Mouse (Mus musculus) MEL (cell line): ENCODE results near the gene Smarcd2. TPM values are rescaled to one million over a fixed set of nuclear protein-coding genes. Genes with fewer than 3 reads are reported as not detected.

Source experiments
- DNase-seq: peaks from one replicate; pipeline ENCODE4 v3.0.0; 2011; ENCODE audit warnings: low read depth, low spot score
- H3K27ac ChIP-seq: 2 replicates; pipeline ENCODE4 v1.5.1; 2012; ENCODE audit warnings: low read depth, mild to moderate bottlenecking, control low read depth, low read length, moderate library complexity; ENCODE audit not compliant: control insufficient read depth
- H3K27me3 ChIP-seq, 2 experiments: fragments of 150-350 bp in 1 of 2; sonication (generic) in 1 of 2; 2 replicates each; pipeline ENCODE4 v1.6.1; 2012; ENCODE audit warnings: low read length in 2 of 2, mild to moderate bottlenecking in 2 of 2, improper control_type of control experiment in 1 of 2, moderate library complexity in 1 of 2; ENCODE audit not compliant: insufficient read depth in 2 of 2, control insufficient read depth in 1 of 2
- H3K36me3 ChIP-seq, 2 experiments: 2 replicates each; pipeline ENCODE4 v1.6.1; 2012 to 2014; ENCODE audit warnings: low read length in 2 of 2, improper control_type of control experiment in 1 of 2, inconsistent platforms in 1 of 2, mild to moderate bottlenecking in 1 of 2; ENCODE audit not compliant: insufficient read depth in 2 of 2, control insufficient read depth in 1 of 2
- H3K4me1 ChIP-seq, 2 experiments: fragments of 150-350 bp in 1 of 2; sonication (generic) in 1 of 2; 2 replicates each; pipeline ENCODE4 v1.6.1; 2012; ENCODE audit warnings: low read length in 2 of 2, improper control_type of control experiment in 1 of 2, mild to moderate bottlenecking in 1 of 2; ENCODE audit not compliant: insufficient read depth in 2 of 2, control insufficient read depth in 1 of 2
- H3K4me3 ChIP-seq, 2 experiments: fragments of 150-350 bp in 1 of 2; sonication (generic) in 1 of 2; 2 replicates each; pipeline ENCODE4 v1.5.1; 2012; ENCODE audit warnings: low read depth in 2 of 2, low read length in 2 of 2, mild to moderate bottlenecking in 2 of 2, moderate library complexity in 2 of 2, control low read depth in 1 of 2, improper control_type of control experiment in 1 of 2; ENCODE audit not compliant: control insufficient read depth in 1 of 2, insufficient read depth in 1 of 2
- H3K79me2 ChIP-seq: 2 replicates; pipeline ENCODE4 v1.6.1; 2012; ENCODE audit warnings: mild to moderate bottlenecking, low read length, moderate library complexity; ENCODE audit not compliant: control insufficient read depth, poor library complexity, insufficient read depth
- H3K9ac ChIP-seq: 2 replicates; pipeline ENCODE4 v1.6.1; 2012; ENCODE audit warnings: low read depth, mild to moderate bottlenecking, control low read depth, low read length, moderate library complexity; ENCODE audit not compliant: control insufficient read depth, poor library complexity, severe bottlenecking
- H3K9me3 ChIP-seq: fragments of 150-350 bp; sonication (generic); replicated peaks from 2 replicates; pipeline ENCODE4 v1.6.1; 2012; ENCODE audit warnings: mild to moderate bottlenecking, low read length, improper control_type of control experiment, moderate library complexity; ENCODE audit not compliant: insufficient read depth
- BHLHE40 ChIP-seq: IDR thresholded peaks from 2 replicates; pipeline ENCODE4 v1.6.1; 2012; ENCODE audit warnings: low read depth, mild to moderate bottlenecking, inconsistent platforms, low read length, improper control_type of control experiment, borderline replicate concordance
- CHD1 ChIP-seq: IDR thresholded peaks from 2 replicates; pipeline ENCODE4 v1.6.1; 2012; ENCODE audit warnings: low read depth, mild to moderate bottlenecking, inconsistent platforms, low read length, improper control_type of control experiment
- CTCF ChIP-seq, 3 experiments: IDR thresholded peaks in 2 of 3; conservative IDR thresholded peaks in 1 of 3; 2 replicates each; pipeline ENCODE4 v1.5.1; 2011 to 2012; ENCODE audit warnings: low read length in 3 of 3, low read depth in 2 of 3, mild to moderate bottlenecking in 2 of 3, improper control_type of control experiment in 1 of 3, inconsistent platforms in 1 of 3, mixed read lengths in 1 of 3, moderate library complexity in 1 of 3; ENCODE audit not compliant: control insufficient read depth in 1 of 3, insufficient read depth in 1 of 3, poor library complexity in 1 of 3, severe bottlenecking in 1 of 3
- E2F4 ChIP-seq: IDR thresholded peaks from 2 replicates; pipeline ENCODE4 v1.6.1; 2011; ENCODE audit warnings: low read depth, low read length, improper control_type of control experiment, borderline replicate concordance
- ELF1 ChIP-seq: IDR thresholded peaks from 2 replicates; pipeline ENCODE4 v1.6.1; 2014; ENCODE audit warnings: low read depth, mild to moderate bottlenecking, inconsistent platforms, low read length, improper control_type of control experiment, moderate library complexity
- EP300 ChIP-seq, 2 experiments: IDR thresholded peaks; 2 replicates each; pipeline ENCODE4 v1.6.1; 2011; ENCODE audit warnings: improper control_type of control experiment in 2 of 2, low read length in 2 of 2, low read depth in 1 of 2, mild to moderate bottlenecking in 1 of 2
- ETS1 ChIP-seq: IDR thresholded peaks from 2 replicates; pipeline ENCODE4 v1.6.1; 2012; ENCODE audit warnings: low read depth, mild to moderate bottlenecking, inconsistent platforms, low read length, improper control_type of control experiment, moderate library complexity
- GABPA ChIP-seq: IDR thresholded peaks from 2 replicates; pipeline ENCODE4 v1.6.1; 2012; ENCODE audit warnings: low read depth, mild to moderate bottlenecking, inconsistent platforms, low read length, improper control_type of control experiment, moderate library complexity
- GATA1 ChIP-seq: IDR thresholded peaks from 2 replicates; pipeline ENCODE4 v1.6.1; 2011; ENCODE audit warnings: low read depth, low read length, improper control_type of control experiment
- HCFC1 ChIP-seq: IDR thresholded peaks from 2 replicates; pipeline ENCODE4 v1.6.1; 2012; ENCODE audit warnings: low read depth, mild to moderate bottlenecking, inconsistent platforms, low read length, improper control_type of control experiment, moderate library complexity
- JUND ChIP-seq: IDR thresholded peaks from 2 replicates; pipeline ENCODE4 v1.6.1; 2011; ENCODE audit warnings: low read depth, mild to moderate bottlenecking, improper control_type of control experiment, low read length
- KAT2A ChIP-seq: conservative IDR thresholded peaks from 2 replicates; pipeline ENCODE4 v1.6.1; 2012; ENCODE audit warnings: low read depth, low read length, improper control_type of control experiment, inconsistent platforms
- MAFK ChIP-seq: IDR thresholded peaks from 2 replicates; pipeline ENCODE4 v1.6.1; 2011; ENCODE audit warnings: low read depth, mild to moderate bottlenecking, low read length, improper control_type of control experiment, borderline replicate concordance
- MAZ ChIP-seq: IDR thresholded peaks from 2 replicates; pipeline ENCODE4 v1.6.1; 2012; ENCODE audit warnings: low read depth, mild to moderate bottlenecking, inconsistent platforms, low read length, improper control_type of control experiment
- MEF2A ChIP-seq: IDR thresholded peaks from 2 replicates; pipeline ENCODE4 v1.6.1; 2014; ENCODE audit warnings: low read depth, mild to moderate bottlenecking, inconsistent platforms, low read length, improper control_type of control experiment; ENCODE audit not compliant: poor library complexity, insufficient replicate concordance, severe bottlenecking; ENCODE audit errors: extremely low read depth
- MXI1 ChIP-seq: IDR thresholded peaks from 2 replicates; pipeline ENCODE4 v1.6.1; 2011; ENCODE audit warnings: mild to moderate bottlenecking, low read depth, low read length, improper control_type of control experiment
- MYB ChIP-seq: IDR thresholded peaks from 2 replicates; pipeline ENCODE4 v1.6.1; 2011; ENCODE audit warnings: mild to moderate bottlenecking, low read depth, low read length, improper control_type of control experiment
- MYC ChIP-seq: IDR thresholded peaks from 2 replicates; pipeline ENCODE4 v1.6.1; 2011; ENCODE audit warnings: low read depth, mild to moderate bottlenecking, low read length, improper control_type of control experiment, moderate library complexity
- NELFE ChIP-seq: IDR thresholded peaks from 2 replicates; pipeline ENCODE4 v1.6.1; 2011; ENCODE audit warnings: low read depth, low read length, improper control_type of control experiment
- NRF1 ChIP-seq: IDR thresholded peaks from 2 replicates; pipeline ENCODE4 v1.6.1; 2014; ENCODE audit warnings: low read depth, mild to moderate bottlenecking, inconsistent platforms, low read length, improper control_type of control experiment, moderate library complexity; ENCODE audit not compliant: poor library complexity, insufficient read depth, severe bottlenecking
- POLR2A ChIP-seq, 2 experiments: IDR thresholded peaks; 2 replicates each; pipeline ENCODE4 v1.6.1; 2011 to 2012; ENCODE audit warnings: low read length in 2 of 2, mild to moderate bottlenecking in 2 of 2, control low read depth in 1 of 2, improper control_type of control experiment in 1 of 2, low read depth in 1 of 2, moderate library complexity in 1 of 2; ENCODE audit not compliant: control insufficient read depth in 1 of 2, insufficient read depth in 1 of 2, poor library complexity in 1 of 2
- POLR2AphosphoS2 ChIP-seq: IDR thresholded peaks from 2 replicates; pipeline ENCODE4 v1.6.1; 2011; ENCODE audit warnings: low read length, improper control_type of control experiment
- POLR2AphosphoS5 ChIP-seq: IDR thresholded peaks from 2 replicates; pipeline ENCODE4 v1.6.1; 2012; ENCODE audit warnings: low read depth, borderline replicate concordance, mild to moderate bottlenecking, inconsistent platforms, low read length, moderate library complexity, mixed read lengths
- RAD21 ChIP-seq: IDR thresholded peaks from 2 replicates; pipeline ENCODE4 v1.6.1; 2011; ENCODE audit warnings: mild to moderate bottlenecking, low read depth, low read length, improper control_type of control experiment
- RCOR1 ChIP-seq: IDR thresholded peaks from 2 replicates; pipeline ENCODE4 v1.6.1; 2012; ENCODE audit warnings: low read depth, mild to moderate bottlenecking, inconsistent platforms, low read length, improper control_type of control experiment
- SIN3A ChIP-seq: IDR thresholded peaks from 2 replicates; pipeline ENCODE4 v1.6.1; 2012; ENCODE audit warnings: low read length, improper control_type of control experiment, inconsistent platforms
- TAL1 ChIP-seq: IDR thresholded peaks from 2 replicates; pipeline ENCODE4 v1.6.1; 2012; ENCODE audit warnings: mild to moderate bottlenecking, inconsistent platforms, low read length, moderate library complexity, mixed read lengths
- TBP ChIP-seq: IDR thresholded peaks from 2 replicates; pipeline ENCODE4 v1.8.0; 2011; ENCODE audit warnings: low read depth, low read length, improper control_type of control experiment
- TCF12 ChIP-seq: IDR thresholded peaks from 2 replicates; pipeline ENCODE4 v1.6.1; 2014; ENCODE audit warnings: low read depth, mild to moderate bottlenecking, inconsistent platforms, low read length, improper control_type of control experiment, moderate library complexity
- UBTF ChIP-seq: IDR thresholded peaks from 2 replicates; pipeline ENCODE4 v1.6.1; 2012; ENCODE audit warnings: low read depth, mild to moderate bottlenecking, inconsistent platforms, low read length, improper control_type of control experiment, moderate library complexity, borderline replicate concordance; ENCODE audit not compliant: insufficient read depth
- USF2 ChIP-seq, 2 experiments: IDR thresholded peaks; 2 replicates each; pipeline ENCODE4 v1.6.1; 2011 to 2012; ENCODE audit warnings: improper control_type of control experiment in 2 of 2, low read length in 2 of 2, borderline replicate concordance in 1 of 2, inconsistent platforms in 1 of 2, low read depth in 1 of 2, mild to moderate bottlenecking in 1 of 2; ENCODE audit not compliant: insufficient read depth in 1 of 2
- ZC3H11A ChIP-seq: IDR thresholded peaks from 2 replicates; pipeline ENCODE4 v1.6.1; 2012; ENCODE audit warnings: low read depth, mild to moderate bottlenecking, inconsistent platforms, low read length, improper control_type of control experiment
- ZKSCAN1 ChIP-seq: IDR thresholded peaks from 2 replicates; pipeline ENCODE4 v1.6.1; 2012; ENCODE audit warnings: low read depth, mild to moderate bottlenecking, inconsistent platforms, low read length, improper control_type of control experiment, moderate library complexity
- ZNF384 ChIP-seq: IDR thresholded peaks from 2 replicates; pipeline ENCODE4 v1.6.1; 2012; ENCODE audit warnings: low read depth, mild to moderate bottlenecking, inconsistent platforms, low read length, improper control_type of control experiment
- polyA plus RNA-seq, 2 experiments: library from polyadenylated mRNA; stranded (reverse) in 1 of 2; unstranded in 1 of 2; fragments of >175 nt in 1 of 2; fragments of >200 nt in 1 of 2; gene quantifications; 2 replicates each; pipeline versions ENCODE4 v1.2.1 to v1.2.4; 2012; ENCODE audit warnings: low replicate concordance in 2 of 2, low read depth in 1 of 2; ENCODE audit not compliant: insufficient read length in 2 of 2, insufficient read depth in 1 of 2, missing spikeins in 1 of 2
- total RNA-seq: library from RNA; depleted of rRNA; stranded (reverse); fragments of 300-350 nt; gene quantifications from 2 replicates; pipeline ENCODE4 v1.2.3, GENCODE M21; 2012; rRNA removed

Smarcd2 gene
- total RNA-seq (116 and 131 TPM in 2 replicates), polyA plus RNA-seq (100 to 1,000 TPM in 1 of 2 experiments, not detected in 1; 123 TPM)

DNA sequence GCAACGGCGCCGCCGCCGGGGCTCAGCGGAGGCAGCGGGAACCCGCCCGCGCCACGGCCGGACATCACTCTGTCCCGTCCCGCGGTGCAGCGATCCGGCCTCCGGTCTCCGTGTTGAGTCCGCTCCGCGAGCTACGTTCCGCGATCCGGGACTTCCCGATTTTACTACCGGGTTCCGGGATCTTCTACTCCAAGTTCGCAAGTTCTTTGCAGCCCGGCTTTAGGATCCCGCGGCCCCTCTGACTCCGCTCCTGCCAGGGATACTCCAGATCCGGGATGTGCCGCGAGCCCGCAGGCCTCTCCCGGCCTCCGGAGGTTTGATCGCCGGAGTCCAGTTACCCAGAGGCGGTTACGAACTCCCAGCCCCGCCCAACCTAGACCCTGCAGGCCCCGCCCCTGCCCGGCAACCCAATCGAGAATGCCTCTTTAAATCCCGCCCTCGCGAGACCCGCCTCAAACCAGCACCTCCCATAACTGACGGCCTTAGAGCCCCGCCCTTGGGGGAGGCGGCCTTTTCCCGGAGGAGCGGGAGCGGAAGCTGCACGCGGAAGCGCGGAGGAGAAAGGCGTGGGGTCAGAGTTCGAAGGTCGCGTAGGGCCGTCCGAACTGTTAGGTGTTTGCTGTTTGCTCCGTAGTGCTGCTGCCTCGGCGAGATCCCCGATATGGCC, at the start of gene Smarcd2:
TSS of gene Smarcd2 (minus strand) at position 329 of the 667 bp plus-strand sequence.
- peaks cover 43% of the 10 kb centered on the region for H3K79me2 ChIP-seq
- H3K9me3 ChIP-seq, result no peaks in the 10 kb centered on the region
- no peaks in the 10 kb centered on the region for H3K27me3 ChIP-seq
- peaks cover 0 to 19% of the 10 kb centered on the region in 2 experiments; a peak in 2 of 4 replicates for H3K36me3 ChIP-seq
- H3K27ac ChIP-seq, result peak within 1 kb of the TSS; percentile 78
- H3K4me3 ChIP-seq, result peak within 1 kb of the TSS; percentile 89 to 93
- H3K4me1 ChIP-seq, result peaks cover 0 to 41% of the 10 kb centered on the region in 2 experiments; a peak in 3 of 4 replicates
- H3K9ac ChIP-seq, result peak within 1 kb of the TSS; percentile 98
- peak; percentile 100 for DNase-seq
- peak; percentile 81; the same call in 1 of the 2 replicates for TF ChIP-seq UBTF
- peak; percentile 90 for TF ChIP-seq HCFC1
- peak; percentile 84 for TF ChIP-seq TBP
- TF ChIP-seq ETS1, result peak; percentile 40
- TF ChIP-seq ZC3H11A, result no peak
- TF ChIP-seq JUND, result no peak
- TF ChIP-seq MYC, result no peak
- no peak for TF ChIP-seq ZNF384
- TF ChIP-seq GABPA, result no peak
- TF ChIP-seq CTCF (IDR thresholded peaks at IDR 0.05 in 2 of 3, conservative IDR thresholded peaks at IDR 0.05 in 1 of 3; ENCODE audit: control insufficient read depth in 1 of 3, insufficient read depth in 1 of 3, low read depth in 2 of 3, low read length in 3 of 3, poor library complexity in 1 of 3, severe bottlenecking in 1 of 3), result 0 out of 6 replicates have a peak, but pooled peaks of 1 of the 3 experiments have one; percentile 11
- no peak for TF ChIP-seq ZKSCAN1
- TF ChIP-seq MAFK, result no peak
- no peak for TF ChIP-seq POLR2AphosphoS2
- peak in 1 of 2 experiments; percentile 51; a peak in 2 of 4 replicates for TF ChIP-seq EP300 (IDR thresholded peaks at IDR 0.05; ENCODE audit: low read depth in 1 of 2, low read length in 2 of 2)
- peak; percentile 74; the same call in 1 of the 2 replicates for TF ChIP-seq KAT2A
- TF ChIP-seq TCF12, result peak; percentile 68; the same call in 1 of the 2 replicates
- TF ChIP-seq BHLHE40, result peak; percentile 53; the same call in 1 of the 2 replicates
- no peak for TF ChIP-seq POLR2AphosphoS5
- TF ChIP-seq ELF1, result peak; percentile 94
- no peak for TF ChIP-seq RCOR1
- no peak for TF ChIP-seq E2F4
- TF ChIP-seq MYB, result peak; percentile 68; the same call in 1 of the 2 replicates
- no peak for TF ChIP-seq MEF2A
- peak; percentile 76 for TF ChIP-seq NELFE
- TF ChIP-seq POLR2A (IDR thresholded peaks at IDR 0.05; ENCODE audit: control insufficient read depth in 1 of 2, insufficient read depth in 1 of 2, low read depth in 1 of 2, low read length in 2 of 2, poor library complexity in 1 of 2), result peak; percentile 34 to 85
- TF ChIP-seq MAZ, result peak; percentile 90; the same call in 1 of the 2 replicates
- TF ChIP-seq GATA1, result 0 out of 2 replicates have a peak, but pooled peaks have one; percentile 16
- no peak for TF ChIP-seq RAD21
- no peak for TF ChIP-seq USF2 (IDR thresholded peaks at IDR 0.05; ENCODE audit: borderline replicate concordance in 1 of 2, insufficient read depth in 1 of 2, low read depth in 1 of 2, low read length in 2 of 2)
- peak; percentile 90 for TF ChIP-seq SIN3A
- 0 out of 2 replicates have a peak, but pooled peaks have one; percentile 42 for TF ChIP-seq NRF1
- TF ChIP-seq TAL1, result no peak
- no peak for TF ChIP-seq CHD1
- TF ChIP-seq MXI1, result peak; percentile 80
